Mouse (Mus musculus) Patski (cell line): ENCODE results near the gene Xpnpep1. TPM values are rescaled to one million over a fixed set of nuclear protein-coding genes. Genes with fewer than 3 reads are reported as not detected.

ENCODE experiments used
- ATAC-seq: fragments of 100-300 bp; one replicate; pipeline ENCODE4 v1.8.0; 2021
- CTCF ChIA-PET: fragments of 350-600 bp; sonication (Branson Sonifier 250); formaldehyde crosslinking; loops from one replicate; lab custom pipeline; 2022; ENCODE audit warnings: inconsistent platforms; lab: Charles Lee
- POLR2A ChIA-PET: fragments of 350-600 bp; sonication (Branson Sonifier 250); formaldehyde crosslinking; loops from one replicate; lab custom pipeline; 2022; ENCODE audit warnings: antibody characterized with exemption, inconsistent platforms; lab: Charles Lee
- DNase-seq: peaks from one replicate; pipeline ENCODE4 v3.0.0-alpha.2; 2011; ENCODE audit warnings: low read depth, low spot score
- H3K27me3 ChIP-seq: fragments of 371-371 bp; one replicate; pipeline ENCODE4 v1.5.1; 2021
- CTCF ChIP-seq: fragments of 100-300 bp; IDR thresholded peaks from one replicate; pipeline ENCODE4 v1.5.1; 2021
- in situ Hi-C: fragments of 300-500 bp; cut with MboI; formaldehyde crosslinking; loops from 3 replicates; pipeline ENCODE4 v1.11.1; 2018; ENCODE audit warnings: low pct_unique_long_range_greater_than_20kb, mixed read lengths
- polyA plus RNA-seq: library from polyadenylated mRNA; unstranded; gene quantifications from one replicate; pipeline ENCODE4 v1.2.3, GENCODE M21; 2021

Xpnpep1 gene
- polyA plus RNA-seq, 1 experiment from 2014 or later, result 193 TPM

DNA sequence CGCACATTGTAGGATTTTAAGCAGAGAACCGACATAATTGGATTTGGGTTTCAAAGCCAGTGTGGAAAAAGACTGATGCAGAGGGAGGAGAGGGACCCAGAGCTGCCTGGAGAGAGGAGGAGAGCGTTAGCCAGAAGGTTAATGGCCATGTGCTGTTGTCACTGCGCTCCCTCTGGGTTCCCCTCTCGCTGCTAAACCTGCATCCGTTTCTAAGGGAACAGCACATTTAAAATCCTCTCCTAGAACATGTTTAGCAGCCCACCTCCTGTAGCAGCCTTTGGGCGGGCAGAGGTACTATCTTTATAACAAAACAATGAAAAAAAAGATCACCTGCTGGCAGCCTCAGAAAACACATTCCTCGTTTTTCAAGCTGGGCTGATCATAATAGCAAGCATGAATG lies 73.7 kb downstream of the Xpnpep1 start:
- no peaks in the 10 kb centered on the region for H3K27me3 ChIP-seq
- TF ChIP-seq CTCF, result no peak
- ChIA-PET POLR2A (no interaction called here), CTCF (interaction anchor here (1.1 to 4.1 kb wide), 2 partner anchors 8 to 10 kb away, joined by 3 to 20 read pairs; no protein-coding TSS in a partner anchor)
- no peak for ATAC-seq
- in situ Hi-C loops, result no loop called here
- no peak for DNase-seq

DNA sequence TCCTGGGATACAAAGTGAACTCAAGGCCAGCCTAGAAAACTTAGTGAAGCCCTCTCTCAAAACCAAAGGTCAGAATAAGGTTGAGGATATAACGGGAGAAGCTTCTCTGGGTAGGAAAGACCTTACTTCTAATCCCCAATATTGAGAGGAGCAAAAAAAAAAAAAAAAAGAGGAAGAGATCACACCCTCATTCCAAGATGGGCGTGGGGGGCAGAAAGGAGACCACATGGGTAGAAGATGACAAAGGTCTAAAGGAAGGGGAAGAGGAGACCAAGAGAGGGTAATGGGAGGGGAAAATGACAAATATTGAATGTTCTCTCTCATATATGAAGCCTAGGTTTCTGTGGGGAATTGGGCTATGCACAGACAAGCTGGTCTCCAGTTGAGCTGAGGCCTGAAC lies 77.3 kb downstream of the Xpnpep1 start:
- no peaks in the 10 kb centered on the region for H3K27me3 ChIP-seq
- ATAC-seq, result no peak
- CTCF ChIA-PET, result no interaction called here
- no peak for TF ChIP-seq CTCF
- in situ Hi-C loops, result no loop called here
- DNase-seq, result no peak
- POLR2A ChIA-PET, result no interaction called here

DNA sequence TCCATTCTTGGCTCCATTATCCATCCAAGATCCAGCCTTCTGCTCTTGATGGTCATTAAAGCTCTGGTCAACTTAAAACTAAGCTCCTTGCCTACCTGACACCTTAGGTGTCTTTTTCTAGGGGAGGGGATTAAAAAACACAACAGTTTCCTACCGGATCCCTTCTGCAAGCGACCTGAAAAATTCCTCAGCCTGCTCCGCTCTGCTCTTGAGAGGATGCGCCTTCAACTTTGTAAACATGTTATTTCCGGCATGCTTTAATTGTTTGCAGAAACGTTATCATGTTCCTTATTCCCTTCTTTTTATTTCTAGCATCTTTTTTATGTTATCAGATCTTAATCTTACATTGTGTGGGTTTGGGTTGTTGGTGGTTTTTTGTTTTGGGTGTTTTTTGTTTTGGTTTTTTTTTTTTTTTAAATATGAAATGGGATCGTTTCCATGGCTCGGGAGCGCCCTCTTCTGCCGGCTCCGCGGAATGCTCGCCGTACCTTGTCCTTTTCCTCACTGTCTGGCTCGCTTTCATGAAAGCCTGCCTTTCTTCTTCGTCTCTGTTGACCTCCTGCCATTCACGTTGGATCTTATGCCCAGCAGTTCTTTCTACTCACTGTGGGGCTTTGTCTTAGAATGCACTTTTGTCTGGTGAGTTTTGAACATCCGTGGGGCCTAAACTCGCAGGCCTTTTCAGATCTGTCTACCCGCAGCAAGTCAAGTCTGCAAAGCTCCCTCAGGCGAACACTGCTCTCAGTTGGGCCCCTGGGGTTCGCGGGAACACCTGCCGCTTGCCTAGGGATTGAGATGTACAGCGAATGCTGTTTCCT lies 117.1 kb downstream of the Xpnpep1 start:
- in situ Hi-C loops, result loop anchor here (5.0 kb wide), 1 partner anchor 301 kb away; no protein-coding TSS in a partner anchor
- peaks cover 34% of the 10 kb centered on the region for H3K27me3 ChIP-seq
- POLR2A ChIA-PET, result no interaction called here
- peak; percentile 92 for TF ChIP-seq CTCF
- ATAC-seq (peak; percentile 59), DNase-seq (no peak)
- CTCF ChIA-PET, result interaction anchor here (1.2 to 1.8 kb wide), 3 partner anchors 45 to 309 kb away, joined by 3 read pairs; no protein-coding TSS in a partner anchor

DNA sequence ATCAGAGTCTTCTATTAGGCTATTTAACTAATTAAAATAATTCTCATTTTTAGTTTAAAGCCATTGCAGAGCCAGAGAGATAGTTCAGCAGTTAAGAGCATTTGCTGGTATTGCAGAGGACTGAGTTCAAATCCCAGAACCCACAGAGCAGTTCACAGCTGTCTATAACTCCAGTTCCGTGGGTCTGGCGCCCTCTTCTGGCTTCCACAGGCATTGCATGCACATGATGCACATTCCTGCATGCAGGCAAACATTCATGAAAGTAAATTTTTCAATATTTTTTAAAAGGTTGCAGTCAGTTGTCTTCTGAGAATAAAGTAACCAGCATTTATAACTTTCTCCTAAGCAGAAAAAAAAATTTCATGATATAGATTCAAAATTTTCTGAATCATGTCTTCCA lies 135.8 kb downstream of the Xpnpep1 start:
- CTCF ChIA-PET, result interaction anchor here (1.0 kb wide), 1 partner anchor 374 kb away, joined by 3 read pairs; no protein-coding TSS in a partner anchor
- DNase-seq (no peak), ATAC-seq (no peak)
- peak; percentile 48 for TF ChIP-seq CTCF
- POLR2A ChIA-PET, result no interaction called here
- in situ Hi-C loops, result no loop called here
- H3K27me3 ChIP-seq, result peaks cover 20% of the 10 kb centered on the region

DNA sequence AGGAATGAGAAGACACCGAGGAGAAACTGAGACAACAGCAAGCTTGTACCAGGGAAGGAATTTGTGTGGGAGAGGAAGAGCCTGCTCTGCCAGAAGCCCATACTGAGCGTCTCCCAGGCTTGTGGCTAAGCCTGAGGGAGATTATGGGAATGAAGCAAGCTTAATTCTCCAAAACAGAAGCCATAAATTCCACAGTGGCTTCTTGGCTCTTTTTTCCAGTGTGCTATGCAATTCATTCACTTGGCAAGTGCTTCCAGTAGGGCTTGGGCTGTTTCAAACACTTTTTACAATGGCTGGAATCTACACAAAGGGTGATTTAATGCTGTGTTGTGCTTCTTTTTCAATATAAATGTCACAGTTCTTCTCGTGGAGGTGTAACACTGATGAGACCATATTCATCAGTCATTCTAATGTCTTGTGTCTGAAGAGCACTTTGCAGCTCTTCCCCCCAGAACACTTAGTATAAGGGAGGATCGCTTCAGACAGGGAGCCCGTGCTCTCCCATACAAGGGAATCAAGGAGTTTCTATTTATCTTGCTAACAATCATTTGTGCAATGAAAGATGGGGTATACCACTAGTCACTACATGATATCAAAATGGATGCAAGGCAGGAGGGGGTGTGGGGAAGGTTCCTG lies 148.1 kb downstream of the Xpnpep1 start:
- ChIA-PET CTCF (no interaction called here), POLR2A (no interaction called here)
- H3K27me3 ChIP-seq, result peaks cover 9% of the 10 kb centered on the region
- no peak for ATAC-seq
- in situ Hi-C loops, result no loop called here
- DNase-seq, result no peak
- no peak for TF ChIP-seq CTCF

Other genes with a start within 250 kb of the Xpnpep1 start
- gene Add3, start 100.2 kb upstream of the Xpnpep1 start, polyA plus RNA-seq, result 38.4 TPM